Mouse (Mus musculus) liver, embryonic 13.5 days (tissue): ENCODE data around the gene Pex11g. TPM values are rescaled to one million over a fixed set of nuclear protein-coding genes. Genes with fewer than 3 reads are reported as not detected.

Source experiments
- ATAC-seq: fragments of 200-750 bp; cut with Nextera tagmentation; 2 replicates; pipeline ENCODE4 v1.8.0; 2017; ENCODE audit warnings: low read depth, mild to moderate bottlenecking, moderate number of reproducible peaks, moderate library complexity
- DNase-seq: peaks from one replicate; pipeline ENCODE4 v3.0.0; 2022
- H3K27ac ChIP-seq: fragments of 300-500 bp; sonication (generic); 2 replicates; pipeline ENCODE4 v1.5.1; 2015; ENCODE audit warnings: moderate library complexity, mild to moderate bottlenecking, inconsistent platforms
- H3K27me3 ChIP-seq: fragments of 300-500 bp; sonication (generic); 2 replicates; pipeline ENCODE4 v1.6.1; 2015; ENCODE audit warnings: mild to moderate bottlenecking, inconsistent platforms
- H3K36me3 ChIP-seq: fragments of 300-500 bp; sonication (generic); 2 replicates; pipeline ENCODE4 v1.6.1; 2015; ENCODE audit warnings: mild to moderate bottlenecking, inconsistent platforms
- H3K4me1 ChIP-seq: fragments of 300-500 bp; sonication (generic); replicated peaks from 2 replicates; pipeline ENCODE4 v1.6.1; 2015; ENCODE audit warnings: inconsistent platforms
- H3K4me2 ChIP-seq: fragments of 300-500 bp; sonication (generic); 2 replicates; pipeline ENCODE4 v1.6.1; 2015; ENCODE audit warnings: inconsistent platforms, mild to moderate bottlenecking, moderate library complexity
- H3K4me3 ChIP-seq: fragments of 300-500 bp; sonication (generic); replicated peaks from 2 replicates; pipeline ENCODE4 v1.5.1; 2015; ENCODE audit warnings: mild to moderate bottlenecking, inconsistent platforms
- H3K9ac ChIP-seq: fragments of 300-500 bp; sonication (generic); 2 replicates; pipeline ENCODE4 v1.6.1; 2015; ENCODE audit warnings: mild to moderate bottlenecking, inconsistent platforms
- H3K9me3 ChIP-seq: fragments of 300-500 bp; sonication (generic); replicated peaks from 2 replicates; pipeline ENCODE4 v1.6.1; 2016; ENCODE audit warnings: inconsistent platforms
- WGBS: fragments of 180-500 bp; shearing (Covaris S2); methylation state at CpG from one replicate; pipeline ENCODE4 v1.1.7; 2015; ENCODE audit not compliant: insufficient replicate concordance; 5-methylcytosine and 5-hydroxymethylcytosine counted together
- polyA plus RNA-seq: library from polyadenylated mRNA; unstranded; fragments of >200 nt; fragmentation: Nextera tagmentation; extraction: Ambion mirVana; gene quantifications from 2 replicates; pipeline ENCODE4 v1.2.1, GENCODE M21; 2015

The Pex11g gene
- 3.6 and 4.8 TPM in 2 replicates for polyA plus RNA-seq

DNA sequence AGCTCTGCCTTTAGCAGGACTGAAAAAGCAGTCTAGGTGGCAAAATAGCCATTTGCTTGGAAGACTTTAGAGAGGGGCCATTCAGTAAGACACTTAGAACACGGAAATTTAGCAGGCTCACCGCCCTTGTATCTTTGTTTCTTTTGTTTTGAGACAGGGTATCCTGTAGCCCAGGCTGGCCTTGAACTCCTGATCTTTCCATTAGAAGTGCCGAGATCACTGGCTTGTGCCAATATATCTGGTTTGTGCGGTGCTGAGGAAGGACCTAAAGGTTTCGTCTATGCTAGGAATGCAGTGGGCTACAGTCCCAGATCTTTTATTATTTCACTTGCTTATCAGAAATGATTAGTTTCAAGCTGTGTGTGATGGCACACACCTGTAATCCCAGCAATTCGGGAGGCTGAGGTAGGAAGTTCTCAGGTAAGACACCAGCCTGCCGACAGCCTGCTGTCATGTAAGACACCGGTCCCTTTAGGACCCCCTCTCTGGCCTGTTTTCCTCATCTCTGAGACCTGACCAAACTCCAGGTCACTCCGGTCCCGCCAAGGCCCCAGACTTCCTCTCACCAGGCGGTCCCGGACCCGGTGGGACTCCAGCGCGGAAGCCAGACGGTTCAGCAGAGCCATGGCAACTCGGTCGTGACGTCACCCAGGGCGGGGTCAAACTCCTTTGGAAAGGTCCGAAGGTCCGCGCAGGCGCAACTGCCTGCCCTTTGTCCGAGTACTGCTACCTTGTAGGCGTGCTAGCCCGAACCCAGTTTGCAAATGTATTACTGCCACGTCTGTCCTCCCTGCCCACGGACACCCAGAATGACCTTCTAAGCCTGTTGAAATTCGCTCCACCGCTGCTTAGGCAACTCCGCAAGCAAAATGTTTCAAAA lies at the start of gene Pex11g:
TSS of gene Pex11g (minus strand) at position 675 of the 880 bp plus-strand sequence.
- Histone ChIP-seq H3K9ac (peak within 1 kb of the TSS; percentile 67), H3K9me3 (no peaks in the 10 kb centered on the region), H3K4me2 (peak within 1 kb of the TSS; percentile 80), H3K27ac (peak within 1 kb of the TSS; percentile 51), H3K4me3 (peak within 1 kb of the TSS; percentile 64), H3K36me3 (no peaks in the 10 kb centered on the region), H3K4me1 (peaks cover 19% of the 10 kb centered on the region), H3K27me3 (no peaks in the 10 kb centered on the region)
- whole genome bisulfite sequencing: 6% methylated on average over 32 of the region's 32 CpGs
- DNase-seq (peak; percentile 93), ATAC-seq (peak; percentile 91)

DNA sequence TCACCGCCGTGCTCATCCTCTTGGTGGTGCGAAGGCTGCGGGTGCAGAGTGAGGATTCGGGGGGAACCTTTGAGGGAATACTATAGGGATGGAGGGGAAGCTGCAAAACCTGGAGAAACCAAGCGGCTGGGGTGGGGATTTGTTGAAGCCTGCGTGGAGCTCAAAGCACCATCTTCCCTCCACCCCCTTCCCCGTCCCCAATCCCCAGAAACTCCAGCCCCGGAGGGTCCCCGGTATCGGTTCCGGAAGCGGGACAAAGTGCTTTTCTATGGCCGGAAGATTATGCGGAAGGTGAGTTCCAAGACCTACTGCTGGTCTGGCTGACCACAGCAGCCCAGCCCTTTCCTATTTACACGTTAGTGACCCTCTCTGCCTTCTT lies 49.6 kb upstream of the Pex11g start:
- no peaks in the 10 kb centered on the region for H3K27me3 ChIP-seq
- peak overlapping the region; percentile 81 for H3K9ac ChIP-seq
- H3K4me2 ChIP-seq: peak overlapping the region; percentile 95
- peak overlapping the region; percentile 83 for H3K4me3 ChIP-seq
- H3K36me3 ChIP-seq: peaks cover 23% of the 10 kb centered on the region
- WGBS: 6% methylated on average over 16 of the region's 16 CpGs
- ATAC-seq: no peak
- peak overlapping the region; percentile 72 for H3K27ac ChIP-seq
- peaks cover 66% of the 10 kb centered on the region for H3K4me1 ChIP-seq
- no peaks in the 10 kb centered on the region for H3K9me3 ChIP-seq
- no peak for DNase-seq

DNA sequence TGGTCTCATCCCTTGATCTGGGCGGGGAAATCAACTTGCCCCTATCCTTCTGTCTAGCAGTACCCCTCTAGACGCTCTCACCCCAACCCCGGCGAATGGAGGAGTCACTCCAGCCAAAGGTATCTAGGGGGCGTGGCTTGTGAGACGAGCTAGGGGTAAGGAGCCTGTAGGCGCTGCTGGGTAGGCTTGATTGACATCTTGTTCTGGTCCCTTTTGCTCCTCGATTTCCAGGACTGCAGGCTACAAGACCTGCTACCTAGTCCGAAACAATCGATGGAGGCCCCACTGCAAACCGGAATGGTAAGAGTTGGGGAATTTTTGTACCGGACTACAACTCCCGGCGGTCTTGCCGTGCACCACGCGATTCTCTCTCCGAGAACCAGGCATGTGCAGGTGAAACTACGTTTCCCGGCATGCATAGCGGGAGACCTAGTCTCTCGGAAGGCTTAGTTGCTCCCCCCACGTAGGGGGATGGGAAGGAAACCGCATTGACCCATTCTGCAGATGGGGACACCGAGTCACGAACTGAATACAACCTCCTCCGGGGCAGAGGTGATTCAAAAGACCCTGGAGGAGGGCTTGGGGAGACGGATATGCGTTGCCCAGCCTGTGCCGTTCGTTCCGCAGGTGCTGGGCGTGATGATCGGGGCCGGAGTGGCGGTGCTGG lies 49.1 kb upstream of the Pex11g start:
- Histone ChIP-seq H3K4me3 (peak overlapping the region; percentile 83), H3K4me2 (peak overlapping the region; percentile 95), H3K36me3 (peaks cover 22% of the 10 kb centered on the region), H3K27ac (peak overlapping the region; percentile 86), H3K27me3 (no peaks in the 10 kb centered on the region), H3K9ac (peak overlapping the region; percentile 81), H3K9me3 (no peaks in the 10 kb centered on the region), H3K4me1 (peaks cover 61% of the 10 kb centered on the region)
- peak; percentile 89 for ATAC-seq
- under 1% methylated on average over 36 of the region's 36 CpGs for WGBS
- DNase-seq: peak; percentile 90

DNA sequence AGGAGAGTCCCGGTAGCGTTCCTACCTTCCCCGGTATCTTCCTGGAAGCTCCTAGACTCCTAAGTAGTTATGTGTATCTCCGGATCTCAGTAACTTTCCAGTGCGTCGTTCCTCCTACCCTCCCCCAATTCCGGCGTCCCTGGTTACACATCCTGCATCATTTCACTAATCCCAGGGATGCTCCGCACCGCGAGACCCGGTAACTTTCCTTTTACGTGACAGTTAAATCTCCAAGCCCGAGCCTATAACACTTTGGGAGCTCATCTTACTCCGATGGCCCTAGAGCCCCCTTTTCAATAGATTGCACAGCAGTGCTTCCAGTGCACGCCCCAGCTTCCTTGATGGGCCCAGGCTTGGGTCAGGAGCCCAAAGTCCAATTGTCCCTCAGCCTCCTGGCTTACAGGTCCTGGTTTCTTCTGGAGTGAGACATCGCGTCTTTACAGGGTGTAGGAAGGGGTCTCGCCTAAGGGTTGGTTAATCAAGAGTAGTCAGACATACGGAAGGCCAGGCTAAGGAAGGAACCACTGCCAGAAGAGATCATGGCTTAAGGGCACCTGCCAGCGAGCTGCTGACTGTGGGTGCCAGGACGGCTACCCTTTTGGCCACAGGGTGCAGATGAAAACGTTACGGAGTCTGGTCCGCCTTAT lies 48.4 kb upstream of the Pex11g start:
- Histone ChIP-seq H3K9me3 (no peaks in the 10 kb centered on the region), H3K36me3 (peaks cover 16% of the 10 kb centered on the region), H3K9ac (peak overlapping the region; percentile 81), H3K27me3 (no peaks in the 10 kb centered on the region), H3K4me1 (peaks cover 54% of the 10 kb centered on the region), H3K4me2 (peak overlapping the region; percentile 95), H3K4me3 (peak overlapping the region; percentile 83), H3K27ac (peak overlapping the region; percentile 86)
- WGBS: under 1% methylated on average over 25 of the region's 25 CpGs
- ATAC-seq (peak; percentile 47), DNase-seq (no peak)

DNA sequence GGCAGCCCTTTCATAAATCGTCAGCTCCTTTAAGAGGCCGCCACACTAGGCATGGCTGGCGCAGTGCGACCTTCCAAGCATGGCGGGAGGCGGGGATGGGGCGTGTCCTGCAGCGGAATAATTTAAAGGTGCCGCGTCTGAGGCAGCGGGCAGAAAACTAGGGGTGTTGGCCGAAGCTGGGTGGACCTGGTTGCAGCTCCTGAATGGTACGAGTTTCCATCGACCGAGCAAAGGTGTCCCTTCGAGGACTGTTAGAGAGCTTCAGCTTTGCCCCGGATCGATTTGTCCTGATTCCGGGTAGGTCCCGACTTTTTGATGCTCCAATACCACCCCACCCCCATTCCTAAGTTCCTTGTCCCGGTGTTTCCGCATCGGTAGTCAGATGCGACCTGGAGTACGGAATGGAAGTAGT lies 47.8 kb upstream of the Pex11g start, which contains the start of gene Pnpla6:
TSS of gene Pnpla6 (plus strand) at position 125 of the 412 bp plus-strand sequence.
- WGBS: 0% methylated on average over 25 of the region's 25 CpGs
- Histone ChIP-seq H3K4me1 (peaks cover 48% of the 10 kb centered on the region), H3K9me3 (no peaks in the 10 kb centered on the region), H3K27me3 (no peaks in the 10 kb centered on the region), H3K4me2 (peak within 1 kb of the TSS; percentile 95), H3K4me3 (peak within 1 kb of the TSS; percentile 83), H3K36me3 (peaks cover 15% of the 10 kb centered on the region), H3K9ac (peak within 1 kb of the TSS; percentile 81), H3K27ac (peak within 1 kb of the TSS; percentile 86)
- ATAC-seq (peak; percentile 63), DNase-seq (peak; percentile 83)

DNA sequence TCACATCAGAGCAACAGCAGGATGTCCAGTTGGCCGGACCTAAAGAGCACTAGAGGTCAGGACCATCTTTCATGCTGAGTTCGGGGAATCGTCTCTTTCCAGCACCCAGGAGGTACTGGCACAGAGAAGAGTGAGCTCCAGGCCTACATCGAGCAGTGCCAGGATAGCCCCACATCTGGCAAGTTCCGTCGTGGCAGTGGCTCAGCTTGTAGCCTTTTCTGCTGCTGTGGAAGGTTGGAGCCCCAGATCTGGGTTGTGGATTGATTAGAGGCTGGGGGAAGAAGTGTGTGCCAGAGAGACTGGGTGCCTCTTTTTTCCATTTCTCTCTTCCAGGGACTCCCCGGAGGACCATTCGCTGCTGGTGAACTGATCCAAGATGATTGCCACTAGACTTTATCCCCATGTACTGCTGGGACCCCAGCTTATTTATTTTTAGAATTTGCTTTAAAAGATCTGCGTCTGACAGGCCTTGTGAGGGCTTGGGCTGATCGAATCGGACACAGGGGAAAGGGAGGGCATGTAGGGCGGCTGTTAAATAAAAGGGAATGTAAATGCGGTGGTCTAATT lies 47.3 kb upstream of the Pex11g start:
- peak overlapping the region; percentile 83 for H3K4me3 ChIP-seq
- peaks cover 17% of the 10 kb centered on the region for H3K36me3 ChIP-seq
- H3K9ac ChIP-seq: peak overlapping the region; percentile 81
- no peaks in the 10 kb centered on the region for H3K27me3 ChIP-seq
- WGBS: 34% methylated on average over 13 of the region's 13 CpGs
- H3K4me2 ChIP-seq: peak overlapping the region; percentile 95
- no peak for DNase-seq
- peak overlapping the region; percentile 59 for H3K27ac ChIP-seq
- H3K9me3 ChIP-seq: no peaks in the 10 kb centered on the region
- no peak for ATAC-seq
- H3K4me1 ChIP-seq: peaks cover 42% of the 10 kb centered on the region

DNA sequence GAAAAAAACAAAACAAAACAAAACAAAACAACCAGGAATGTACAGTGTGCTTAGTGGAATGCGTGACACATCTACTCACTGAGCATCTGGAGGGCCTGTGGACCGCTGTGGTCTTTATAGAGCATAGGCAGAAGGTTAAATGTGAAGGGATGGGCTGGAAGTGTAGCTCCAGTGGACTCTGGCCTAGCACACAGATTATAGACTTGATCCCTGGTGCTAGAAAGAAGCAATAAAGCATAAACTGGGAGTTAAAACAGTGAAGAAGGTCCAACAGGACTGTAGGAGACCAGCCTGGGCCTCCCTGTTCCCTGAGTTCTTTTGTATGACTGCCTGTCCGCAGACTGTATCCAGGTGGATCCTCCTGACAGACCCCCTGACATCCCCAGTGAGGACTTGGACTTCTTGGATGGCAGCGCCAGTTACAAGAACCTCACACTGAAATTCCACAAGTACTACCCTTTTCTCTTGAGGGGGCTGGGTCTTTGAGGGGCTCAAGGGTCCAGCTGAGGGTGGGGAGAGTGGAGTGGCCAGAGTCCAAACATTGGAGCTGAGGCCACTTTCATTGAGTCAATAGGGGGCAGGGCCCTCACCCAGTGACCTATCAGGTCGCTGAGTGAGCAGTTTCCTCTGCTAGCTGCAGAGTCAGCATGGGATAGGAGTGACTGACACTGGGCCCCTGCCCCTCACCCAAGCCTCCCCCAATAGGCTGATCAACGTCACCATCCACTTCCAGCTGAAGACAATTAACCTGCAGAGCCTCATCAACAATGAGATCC lies 40.7 kb upstream of the Pex11g start:
- Histone ChIP-seq H3K36me3 (peaks cover 52% of the 10 kb centered on the region), H3K27ac (peak overlapping the region; percentile 44), H3K4me2 (no peak overlapping the region), H3K4me3 (no peak overlapping the region), H3K27me3 (no peaks in the 10 kb centered on the region), H3K9me3 (no peaks in the 10 kb centered on the region), H3K9ac (no peak overlapping the region), H3K4me1 (peaks cover 8% of the 10 kb centered on the region)
- ATAC-seq (peak; percentile 60), DNase-seq (no peak)
- 67% methylated on average over 6 of the region's 6 CpGs for WGBS

DNA sequence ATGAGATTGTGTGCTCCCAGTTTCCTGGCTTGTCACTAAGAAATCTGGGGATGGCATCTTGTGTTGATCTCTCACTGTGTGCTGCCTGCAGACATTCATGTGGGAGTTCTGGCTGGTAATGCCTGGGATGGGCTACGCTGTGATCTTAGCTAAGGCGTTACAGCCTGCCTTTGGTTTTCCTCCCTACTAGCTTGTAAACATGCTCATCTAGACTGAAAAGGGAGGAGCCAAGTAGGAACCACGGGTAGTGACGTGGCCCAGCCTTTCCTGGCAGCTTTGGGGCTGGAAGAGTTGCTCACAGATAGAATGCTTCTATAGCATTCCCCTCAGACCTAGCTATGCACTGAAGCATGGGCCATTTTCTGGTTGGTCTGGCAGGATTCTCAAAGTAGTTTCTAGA lies 34.7 kb upstream of the Pex11g start:
- 45% methylated on average over 4 of the region's 4 CpGs for WGBS
- peaks cover 18% of the 10 kb centered on the region for H3K36me3 ChIP-seq
- no peak overlapping the region for H3K9ac ChIP-seq
- no peaks in the 10 kb centered on the region for H3K9me3 ChIP-seq
- H3K4me3 ChIP-seq: no peak overlapping the region
- H3K4me2 ChIP-seq: no peak overlapping the region
- peaks cover 30% of the 10 kb centered on the region for H3K4me1 ChIP-seq
- ATAC-seq (no peak), DNase-seq (no peak)
- no peak overlapping the region for H3K27ac ChIP-seq
- H3K27me3 ChIP-seq: no peaks in the 10 kb centered on the region

DNA sequence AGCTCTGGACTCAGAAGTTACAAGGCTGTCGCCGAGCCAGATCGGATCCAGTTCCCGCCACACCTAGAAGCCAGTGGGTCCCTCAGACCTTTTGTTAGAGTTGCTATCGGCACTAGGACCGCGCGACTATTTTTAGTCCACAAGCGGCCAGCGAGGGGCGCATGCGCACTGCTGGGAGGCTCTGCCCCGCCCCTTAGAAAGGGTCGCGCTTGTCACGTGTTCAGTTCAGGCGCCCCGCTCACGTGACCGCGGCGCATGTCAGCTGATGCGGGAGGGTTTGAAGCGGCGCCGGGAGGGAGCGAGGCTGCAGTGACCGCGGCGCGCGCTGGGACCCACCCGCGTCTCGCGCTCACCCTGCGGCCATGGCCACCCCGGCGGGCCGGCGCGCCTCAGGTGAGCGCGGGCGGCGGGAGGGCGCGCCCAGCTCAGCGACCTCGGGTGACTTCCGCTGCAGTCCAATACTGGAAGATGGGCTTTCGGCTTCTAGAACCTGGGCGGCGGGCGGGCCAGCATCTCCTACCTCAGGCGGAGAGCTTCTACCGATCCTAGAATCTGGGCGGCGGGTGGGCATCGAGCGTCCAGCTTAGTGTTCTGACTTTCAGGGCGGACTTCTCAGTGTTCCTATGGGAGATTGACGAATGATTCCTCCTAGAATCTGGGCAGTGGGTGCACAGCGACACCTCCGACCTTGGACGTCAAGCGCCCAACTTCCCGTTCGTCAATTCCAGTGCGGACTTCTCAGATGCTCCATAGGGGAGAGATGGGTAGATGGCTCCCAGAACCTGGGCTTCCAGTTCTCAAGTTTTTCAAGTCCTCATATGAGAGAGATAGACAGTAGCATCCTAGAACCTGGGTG lies 33.0 kb upstream of the Pex11g start, which contains the start of gene Mcoln1:
TSS of gene Mcoln1 (plus strand) at position 223 of the 856 bp plus-strand sequence.
- Histone ChIP-seq H3K9ac (peak within 1 kb of the TSS; percentile 93), H3K4me2 (peak within 1 kb of the TSS; percentile 95), H3K4me3 (peak within 1 kb of the TSS; percentile 82), H3K27me3 (no peaks in the 10 kb centered on the region), H3K9me3 (no peaks in the 10 kb centered on the region; the same call in 1 of the 2 replicates), H3K36me3 (peaks cover 17% of the 10 kb centered on the region), H3K4me1 (peaks cover 35% of the 10 kb centered on the region), H3K27ac (peak within 1 kb of the TSS; percentile 85)
- under 1% methylated on average over 70 of the region's 70 CpGs for WGBS
- ATAC-seq: peak; percentile 92
- DNase-seq: peak; percentile 98
